Mouse (Mus musculus) C2C12 (cell line): Measurements from ENCODE around the gene Spen. TPM values are rescaled to one million over a fixed set of nuclear protein-coding genes. Genes with fewer than 3 reads are reported as not detected.

Experiments
- H3K27me3 ChIP-seq: one replicate; pipeline ENCODE4 v1.6.1; 2011; ENCODE audit not compliant: control insufficient read depth, insufficient read depth, insufficient read length
- H3K36me3 ChIP-seq: one replicate; pipeline ENCODE4 v1.6.1; 2011; ENCODE audit not compliant: control insufficient read depth, insufficient read depth
- H3K4me3 ChIP-seq: one replicate; pipeline ENCODE4 v1.5.1; 2011; ENCODE audit warnings: mild to moderate bottlenecking, control low read depth; ENCODE audit not compliant: poor library complexity, insufficient read depth, severe bottlenecking
- H3K79me2 ChIP-seq: one replicate; pipeline ENCODE4 v1.6.1; 2011; ENCODE audit not compliant: control insufficient read depth, insufficient read depth
- H3K79me3 ChIP-seq: one replicate; pipeline ENCODE4 v1.6.1; 2011; ENCODE audit warnings: low read depth, control low read depth
- H3ac ChIP-seq: one replicate; pipeline ENCODE3; 2011; ENCODE audit warnings: low read depth; ENCODE audit not compliant: control insufficient read depth, insufficient read length
- CEBPB ChIP-seq: IDR thresholded peaks from one replicate; pipeline ENCODE4 v1.6.1; 2011; ENCODE audit warnings: low read depth, mild to moderate bottlenecking, control low read depth, moderate library complexity
- CTCF ChIP-seq: IDR thresholded peaks from one replicate; pipeline ENCODE4 v1.5.1; 2011; ENCODE audit not compliant: control insufficient read depth, insufficient read depth, insufficient read length
- FOSL1 ChIP-seq: IDR thresholded peaks from one replicate; pipeline ENCODE4 v1.8.0; 2011; ENCODE audit warnings: mild to moderate bottlenecking, low read length; ENCODE audit not compliant: poor library complexity, insufficient read depth, severe bottlenecking
- MAX ChIP-seq: IDR thresholded peaks from one replicate; pipeline ENCODE4 v1.6.1; 2011; ENCODE audit warnings: mild to moderate bottlenecking, control low read depth
- MYOD1 ChIP-seq: IDR thresholded peaks from one replicate; pipeline ENCODE4 v1.6.1; 2011; ENCODE audit warnings: low read depth; ENCODE audit not compliant: control insufficient read depth, insufficient read length
- MYOG ChIP-seq: IDR thresholded peaks from one replicate; pipeline ENCODE4 v1.6.1; 2011; ENCODE audit not compliant: control insufficient read depth, insufficient read length; ENCODE audit errors: extremely low read depth
- USF1 ChIP-seq: IDR thresholded peaks from one replicate; pipeline ENCODE4 v1.6.1; 2011; ENCODE audit warnings: low read depth, mild to moderate bottlenecking, control low read depth, moderate library complexity
- polyA plus RNA-seq: library from polyadenylated mRNA; unstranded; fragments of >200 nt; fragmentation: generic; extraction: Trizol; gene quantifications from one replicate; pipeline ENCODE4 v1.2.1, GENCODE M21; 2012; ENCODE audit warnings: missing spikeins

The Spen gene
- polyA plus RNA-seq, 1 experiment = 12.1 TPM

GRCm38 (mm10) chr4:141574789-141575702 lies 36.6 kb upstream of the Spen start:
- TF ChIP-seq CTCF (peak; percentile 72), FOSL1 (no peak), MAX (no peak), MYOG (no peak), MYOD1 (no peak), CEBPB (no peak)
- Histone ChIP-seq H3K4me3 (no peak overlapping the region), H3K36me3 (peaks cover 15% of the 10 kb centered on the region), H3K27me3 (no peaks in the 10 kb centered on the region), H3ac (no peak overlapping the region), H3K79me3 (no peaks in the 10 kb centered on the region), H3K79me2 (no peaks in the 10 kb centered on the region)

- H3K79me3 ChIP-seq = no peaks in the 10 kb centered on the region
- no peaks in the 10 kb centered on the region for H3K27me3 ChIP-seq
- peaks cover 9% of the 10 kb centered on the region for H3K36me3 ChIP-seq
- peak; percentile 94 for TF ChIP-seq CEBPB
- no peak for TF ChIP-seq MAX
- no peak overlapping the region for H3ac ChIP-seq
- H3K4me3 ChIP-seq = no peak overlapping the region
- no peaks in the 10 kb centered on the region for H3K79me2 ChIP-seq
These were observed 35.1 kb upstream of the Spen start for GRCm38 (mm10) chr4:141573359-141573966.

GRCm38 (mm10) chr4:141572668-141573358 lies 34.4 kb upstream of the Spen start:
- TF ChIP-seq CEBPB = no peak
- TF ChIP-seq CTCF = no peak
- no peak for TF ChIP-seq FOSL1
- no peak for TF ChIP-seq USF1
- no peak for TF ChIP-seq MYOD1
- no peak for TF ChIP-seq MAX
- TF ChIP-seq MYOG = no peak
- Histone ChIP-seq H3K79me3 (no peaks in the 10 kb centered on the region), H3K27me3 (no peaks in the 10 kb centered on the region), H3K4me3 (no peak overlapping the region), H3K36me3 (peaks cover 9% of the 10 kb centered on the region), H3ac (no peak overlapping the region), H3K79me2 (no peaks in the 10 kb centered on the region)

GRCm38 (mm10) chr4:141571934-141572333 lies 33.5 kb upstream of the Spen start:
- Histone ChIP-seq H3K79me2 (no peaks in the 10 kb centered on the region), H3K4me3 (no peak overlapping the region), H3K27me3 (no peaks in the 10 kb centered on the region), H3ac (no peak overlapping the region), H3K36me3 (peaks cover under 1% of the 10 kb centered on the region), H3K79me3 (no peaks in the 10 kb centered on the region)
- no peak for TF ChIP-seq USF1
- no peak for TF ChIP-seq MAX
- no peak for TF ChIP-seq MYOD1
- no peak for TF ChIP-seq CTCF
- TF ChIP-seq CEBPB = no peak
- no peak for TF ChIP-seq FOSL1
- TF ChIP-seq MYOG = no peak

GRCm38 (mm10) chr4:141571337-141571739 lies 32.9 kb upstream of the Spen start:
- no peaks in the 10 kb centered on the region for H3K79me3 ChIP-seq
- no peaks in the 10 kb centered on the region for H3K79me2 ChIP-seq
- no peaks in the 10 kb centered on the region for H3K36me3 ChIP-seq
- H3ac ChIP-seq = no peak overlapping the region
- no peaks in the 10 kb centered on the region for H3K27me3 ChIP-seq
- H3K4me3 ChIP-seq = no peak overlapping the region
- no peak for TF ChIP-seq MYOG

GRCm38 (mm10) chr4:141570821-141571220 lies 32.4 kb upstream of the Spen start:
- Histone ChIP-seq H3K4me3 (no peak overlapping the region), H3K79me3 (no peaks in the 10 kb centered on the region), H3ac (no peak overlapping the region), H3K79me2 (no peaks in the 10 kb centered on the region), H3K36me3 (no peaks in the 10 kb centered on the region), H3K27me3 (no peaks in the 10 kb centered on the region)
- TF ChIP-seq MAX (no peak), CTCF (no peak), MYOG (no peak), FOSL1 (no peak), CEBPB (no peak), USF1 (no peak), MYOD1 (no peak)
